Mouse (Mus musculus) adrenal gland, postnatal 4 days (tissue): Measurements from ENCODE around the gene Tlr2. TPM values are rescaled to one million over a fixed set of nuclear protein-coding genes. Genes with fewer than 3 reads are reported as not detected.

ENCODE experiments used
- DNase-seq, 2 experiments: peaks; one replicate each; pipeline ENCODE4 v3.0.0; 2021 to 2022; ENCODE audit warnings: low spot score in 2 of 2, mixed read lengths in 2 of 2
- total RNA-seq, 2 experiments: library from RNA; stranded (reverse); gene quantifications; 2 replicates each; pipeline ENCODE4 v1.2.3; 2021

Gene Tlr2
- total RNA-seq, 2 experiments from 2014 or later = 3.4 to 3.8 TPM

GRCm38 (mm10) chr3:83836685-83837084, 4.9 kb downstream of the Tlr2 start:
- DNase-seq = no peak

GRCm38 (mm10) chr3:83828145-83828611, 13.4 kb downstream of the Tlr2 start:
- DNase-seq = no peak

GRCm38 (mm10) chr3:83827684-83828083, 13.9 kb downstream of the Tlr2 start:
- DNase-seq = no peak

GRCm38 (mm10) chr3:83823774-83824173, 17.8 kb downstream of the Tlr2 start:
- no peak for DNase-seq

- no peak for DNase-seq
Observed at GRCm38 (mm10) chr3:83816372-83816925, 25.1 kb downstream of the Tlr2 start.

- DNase-seq = no peak
Observed at GRCm38 (mm10) chr3:83812863-83813262, 28.7 kb downstream of the Tlr2 start.

- DNase-seq = no peak
Observed at GRCm38 (mm10) chr3:83811987-83812386, 29.6 kb downstream of the Tlr2 start.

- DNase-seq = no peak
Observed at GRCm38 (mm10) chr3:83808483-83808882, 33.1 kb downstream of the Tlr2 start.

- DNase-seq = no peak
Observed at GRCm38 (mm10) chr3:83801649-83802155, 39.9 kb downstream of the Tlr2 start.

- DNase-seq = no peak
Observed at GRCm38 (mm10) chr3:83799486-83799885, 42.1 kb downstream of the Tlr2 start.

GRCm38 (mm10) chr3:83797828-83798227, 43.7 kb downstream of the Tlr2 start:
- DNase-seq = peak; percentile 37 to 54

GRCm38 (mm10) chr3:83797098-83797497, 44.5 kb downstream of the Tlr2 start:
- DNase-seq = no peak

GRCm38 (mm10) chr3:83791444-83791843, 50.1 kb downstream of the Tlr2 start:
- no peak for DNase-seq

GRCm38 (mm10) chr3:83789651-83790451, 51.7 kb downstream of the Tlr2 start:
- DNase-seq = no peak

GRCm38 (mm10) chr3:83787776-83788305, 53.7 kb downstream of the Tlr2 start:
- DNase-seq = no peak

- no peak for DNase-seq
Observed at GRCm38 (mm10) chr3:83787086-83787485, 54.5 kb downstream of the Tlr2 start.

Other genes with a start within 250 kb of the Tlr2 start
- gene Sfrp2, start 75.4 kb downstream of the Tlr2 start, total RNA-seq = 10 to 100 TPM; 17.7 to 31.4 TPM
- 10 to 100 TPM; 77.1 to 81.0 TPM for gene Tmem131l, start 198.4 kb upstream of the Tlr2 start, total RNA-seq